In the genomic region with DNA sequence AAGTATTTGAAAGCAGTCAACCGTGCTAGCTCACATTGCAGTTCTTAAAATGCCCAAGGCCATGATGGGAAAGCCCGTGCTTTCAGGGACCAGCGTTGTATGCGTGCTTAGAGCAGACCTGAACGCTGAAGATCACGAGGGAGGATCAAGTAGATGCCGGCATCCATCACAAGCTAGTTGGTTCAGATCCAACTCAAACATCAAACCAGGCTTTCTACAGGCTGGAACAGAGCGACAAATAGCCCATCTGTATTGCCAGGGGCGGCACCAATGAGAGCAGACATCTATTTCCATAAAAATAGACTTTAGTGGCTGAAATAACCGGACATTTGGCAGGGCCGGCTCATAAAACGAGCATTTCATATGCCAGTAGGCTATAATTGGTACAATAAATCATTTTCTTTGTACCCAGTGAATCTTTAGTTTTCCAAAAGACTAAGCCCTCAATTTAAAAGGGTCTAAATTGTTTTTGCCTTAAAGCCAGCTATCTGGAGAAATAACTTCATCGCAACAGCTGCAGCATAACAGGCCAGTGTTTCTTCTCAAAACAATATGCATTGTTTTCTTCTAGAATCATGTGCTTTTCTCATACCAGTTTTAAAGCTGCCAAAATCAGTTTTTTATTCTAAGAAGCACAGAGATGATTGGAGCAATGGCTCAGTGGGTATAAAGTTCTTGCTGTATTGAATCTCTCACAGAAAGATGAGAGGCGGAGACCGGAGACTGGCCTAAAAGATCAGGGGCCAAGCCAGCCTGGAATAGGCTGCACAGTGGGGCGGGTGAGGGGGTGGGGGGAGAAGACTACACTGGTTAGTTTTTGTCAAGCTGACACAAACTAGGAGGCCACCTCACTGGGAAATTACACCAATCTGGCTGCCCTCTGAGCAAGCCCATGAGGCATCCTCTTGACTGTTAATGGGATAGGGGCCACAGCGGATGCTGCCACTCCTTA, we compare ENCODE assay signal across 8 mouse cellular contexts. TPM values are rescaled to one million over a fixed set of nuclear protein-coding genes. Genes with fewer than 3 reads are reported as not detected.
A peak's percentile ranks its signal among the peaks of the same experiment; 100 is the strongest.
DNase-seq lines count a peak whose midpoint lies in the region; ATAC-seq and TF ChIP-seq lines count a peak whose summit lies in the region.

No protein-coding gene starts in this region.

- peak overlapping the region; percentile 2; the same call in 1 of the 2 replicates for H3K27ac ChIP-seq in heart, adult 2 months
- no peak overlapping the region for H3K27ac ChIP-seq in MEL (ENCODE audit: control insufficient read depth, low read depth, low read length)
- peak overlapping the region; percentile 59; the same call in 1 of the 2 replicates for H3K27ac ChIP-seq in forebrain, embryonic 14.5 days (ENCODE audit: low read depth, low read length)
- H3K27ac ChIP-seq in midbrain, embryonic 16.5 days (ENCODE audit: low read length), result no peak overlapping the region

- H3K9me3 ChIP-seq in MEL (replicated peaks; ENCODE audit: insufficient read depth, low read length), result no peaks in the 10 kb centered on the region
- H3K9me3 ChIP-seq in forebrain, embryonic 14.5 days (replicated peaks; ENCODE audit: control insufficient read depth, low read length), result no peaks in the 10 kb centered on the region
- no peaks in the 10 kb centered on the region for H3K9me3 ChIP-seq in midbrain, embryonic 16.5 days (replicated peaks; ENCODE audit: control insufficient read depth, low read length, poor library complexity, severe bottlenecking)

- no peaks in the 10 kb centered on the region for H3K79me2 ChIP-seq in heart, adult 2 months (replicated peaks; ENCODE audit: control insufficient read depth, insufficient read depth, low read length)
- no peaks in the 10 kb centered on the region for H3K79me2 ChIP-seq in MEL (ENCODE audit: control insufficient read depth, insufficient read depth, low read length, poor library complexity)

- no peaks in the 10 kb centered on the region for H3K4me1 ChIP-seq in heart, adult 2 months (ENCODE audit: control insufficient read depth, insufficient read depth, low read length)
- no peaks in the 10 kb centered on the region for H3K4me1 ChIP-seq in MEL (ENCODE audit: control insufficient read depth in 1 of 2, insufficient read depth in 2 of 2, low read length in 2 of 2)
- no peaks in the 10 kb centered on the region for H3K4me1 ChIP-seq in forebrain, embryonic 14.5 days (ENCODE audit: control insufficient read depth, insufficient read depth, low read length)
- H3K4me1 ChIP-seq in midbrain, embryonic 16.5 days (ENCODE audit: control insufficient read depth, insufficient read depth, low read length), result no peaks in the 10 kb centered on the region

- peak overlapping the region; percentile 45 for H3K4me2 ChIP-seq in forebrain, embryonic 14.5 days (ENCODE audit: low read length)
- H3K4me2 ChIP-seq in midbrain, embryonic 16.5 days (ENCODE audit: low read length), result peak overlapping the region; percentile 57

- no peak for TF ChIP-seq CTCF in heart, adult 2 months (IDR thresholded peaks at IDR 0.05)
- no peak for TF ChIP-seq CTCF in MEL (IDR thresholded peaks at IDR 0.05 in 2 of 3, conservative IDR thresholded peaks at IDR 0.05 in 1 of 3; ENCODE audit: control insufficient read depth in 1 of 3, insufficient read depth in 1 of 3, low read depth in 2 of 3, low read length in 3 of 3, poor library complexity in 1 of 3, severe bottlenecking in 1 of 3)

- TF ChIP-seq RAD21 in MEL (IDR thresholded peaks at IDR 0.05; ENCODE audit: low read depth, low read length), result no peak

- no peak for TF ChIP-seq POLR2A in heart, adult 2 months (IDR thresholded peaks at IDR 0.05; ENCODE audit: insufficient read depth, low read depth, low read length)
- TF ChIP-seq POLR2A in MEL (IDR thresholded peaks at IDR 0.05; ENCODE audit: control insufficient read depth in 1 of 2, insufficient read depth in 1 of 2, low read depth in 1 of 2, low read length in 2 of 2, poor library complexity in 1 of 2), result no peak

- no peaks in the 10 kb centered on the region for H3K27me3 ChIP-seq in heart, adult 2 months (ENCODE audit: control insufficient read depth, insufficient read depth, low read length)
- H3K27me3 ChIP-seq in MEL (ENCODE audit: control insufficient read depth in 1 of 2, insufficient read depth in 2 of 2, low read length in 2 of 2), result no peaks in the 10 kb centered on the region
- no peaks in the 10 kb centered on the region for H3K27me3 ChIP-seq in forebrain, embryonic 14.5 days (replicated peaks; ENCODE audit: control insufficient read depth, insufficient read depth, low read length)
- no peaks in the 10 kb centered on the region for H3K27me3 ChIP-seq in midbrain, embryonic 16.5 days (ENCODE audit: control insufficient read depth, insufficient read depth, low read depth, low read length)

- H3K9ac ChIP-seq in heart, adult 2 months (ENCODE audit: low read depth, low read length), result peak overlapping the region; percentile 5; the same call in 1 of the 2 replicates
- peak overlapping the region; percentile 51 for H3K9ac ChIP-seq in MEL (ENCODE audit: control insufficient read depth, low read depth, low read length, poor library complexity, severe bottlenecking)
- peak overlapping the region; percentile 42; the same call in 1 of the 2 replicates for H3K9ac ChIP-seq in forebrain, embryonic 14.5 days (ENCODE audit: low read length)
- peak overlapping the region; percentile 22; the same call in 1 of the 2 replicates for H3K9ac ChIP-seq in midbrain, embryonic 16.5 days (ENCODE audit: low read depth, low read length)

- peak overlapping the region; percentile 36 for H3K4me3 ChIP-seq in heart, adult 2 months
- peak overlapping the region; percentile 59 to 86 for H3K4me3 ChIP-seq in MEL (ENCODE audit: control insufficient read depth in 1 of 2, insufficient read depth in 1 of 2, low read depth in 2 of 2, low read length in 2 of 2)
- peak overlapping the region; percentile 19; the same call in 1 of the 2 replicates for H3K4me3 ChIP-seq in forebrain, embryonic 14.5 days (ENCODE audit: low read depth, low read length)
- H3K4me3 ChIP-seq in midbrain, embryonic 16.5 days (ENCODE audit: low read depth, low read length), result peak overlapping the region; percentile 32

- WGBS in heart, adult 2 months, result 46% methylated on average over 17 of the region's 17 CpGs
- 14% methylated on average over 17 of the region's 17 CpGs for WGBS in forebrain, embryonic 14.5 days
- WGBS in midbrain, embryonic 16.5 days, result 32% methylated on average over 17 of the region's 17 CpGs

- DNase-seq in heart, adult 2 months, result no peak
- no peak for DNase-seq in heart, postnatal 25 days (ENCODE audit: low spot score)
- peak; percentile 75 for DNase-seq in MEL (ENCODE audit: low read depth, low spot score)
- DNase-seq in forebrain, embryonic 14.5 days (ENCODE audit: low spot score), result peak; percentile 93
- peak; percentile 77 for DNase-seq in layer of hippocampus, adult 9-11 months
- DNase-seq in gastrocnemius, postnatal 4 days (ENCODE audit: low spot score in 2 of 2), result no peak
- DNase-seq in adrenal gland, postnatal 14 days, result no peak

- H3K36me3 ChIP-seq in heart, adult 2 months (ENCODE audit: control insufficient read depth, insufficient read depth, low read length), result no peaks in the 10 kb centered on the region
- H3K36me3 ChIP-seq in MEL (ENCODE audit: control insufficient read depth in 1 of 2, insufficient read depth in 2 of 2, low read length in 2 of 2), result peaks cover 0 to 2% of the 10 kb centered on the region in 2 experiments; a peak in 1 of 4 replicates
- H3K36me3 ChIP-seq in forebrain, embryonic 14.5 days (ENCODE audit: control insufficient read depth, insufficient read depth, low read length), result no peaks in the 10 kb centered on the region
- no peaks in the 10 kb centered on the region for H3K36me3 ChIP-seq in midbrain, embryonic 16.5 days (ENCODE audit: control insufficient read depth, insufficient read depth, low read length)

- TF ChIP-seq EP300 in heart, adult 2 months (IDR thresholded peaks at IDR 0.05; ENCODE audit: insufficient read depth, low read depth, low read length), result no peak
- TF ChIP-seq EP300 in MEL (IDR thresholded peaks at IDR 0.05; ENCODE audit: low read depth in 1 of 2, low read length in 2 of 2), result no peak

- peak; percentile 94 for ATAC-seq in forebrain, embryonic 14.5 days
- ATAC-seq in midbrain, embryonic 16.5 days, result peak; percentile 77

- intact Hi-C loops in heart, adult 2 months (cut with DNase I), result no loop called here
- intact Hi-C loops in heart, postnatal 25 days (cut with DNase I), result loop anchor here (10.0 kb wide), 1 partner anchor 284 kb away; no protein-coding TSS in a partner anchor

TF ChIP-seq in MEL, 35 proteins besides CTCF, POLR2A, EP300 and RAD21:
- TF ChIP-seq GATA1 (IDR thresholded peaks at IDR 0.05; ENCODE audit: low read depth, low read length) (no peak), RCOR1 (IDR thresholded peaks at IDR 0.05; ENCODE audit: low read depth, low read length) (no peak), SMC3 (IDR thresholded peaks at IDR 0.05; ENCODE audit: low read depth, low read length) (no peak)
TF ChIP-seq in MEL: peak in this region for 0.

RNA-seq across cellular contexts. Expression of a gene that starts 14.9 kb away (rescaled TPM):
- total RNA-seq in heart, adult 2 months (2021), result 1 to 10 TPM; 4.4 to 5.0 TPM
- 2.9 and 4.3 TPM in 2 replicates for polyA plus RNA-seq in heart, adult 2 months (2012; rRNA removed)
- 1 to 10 TPM; 4.2 to 5.3 TPM for total RNA-seq in heart, postnatal 25 days (2021)
- total RNA-seq in MEL (2012; rRNA removed), result 6.9 and 7.4 TPM in 2 replicates
- polyA plus RNA-seq in MEL (2012; ENCODE audit: insufficient read depth in 1 of 2, insufficient read length in 2 of 2, low read depth in 1 of 2, low replicate concordance in 2 of 2, missing spikeins in 1 of 2), result 10 to 100 TPM in 1 of 2 experiments, not detected in 1; 14.0 TPM
- 14.7 and 19.6 TPM in 2 replicates for polyA plus RNA-seq in forebrain, embryonic 14.5 days (2014; fragmentation: Nextera tagmentation; extraction: Ambion mirVana)
- 17.5 and 18.5 TPM in 2 replicates for polyA plus RNA-seq in midbrain, embryonic 16.5 days (2015; fragmentation: Nextera tagmentation; extraction: Ambion mirVana)
- total RNA-seq in gastrocnemius, postnatal 4 days (2021), result 10 to 100 TPM; 10.7 TPM
- 86.3 and 88.5 TPM in 2 replicates for total RNA-seq in adrenal gland, postnatal 14 days (2021)

Comparison
In these comparisons a context has a peak if more than half of its experiments do, and no peak if none do; other contexts are left out.
1. DNase-seq: peak in MEL (single experiment), forebrain, embryonic 14.5 days (single experiment) and layer of hippocampus, adult 9-11 months (single experiment); none in heart, adult 2 months (0 of 2), heart, postnatal 25 days (single experiment), gastrocnemius, postnatal 4 days (0 of 2) and adrenal gland, postnatal 14 days (single experiment).
2. H3K27ac ChIP-seq: peak in heart, adult 2 months (single experiment) and forebrain, embryonic 14.5 days (single experiment); none in MEL (single experiment) and midbrain, embryonic 16.5 days (single experiment).
3. H3K4me3 ChIP-seq: peak in every context shown above with its lines; median percentile 72 in MEL; 36 in heart, adult 2 months; 32 in midbrain, embryonic 16.5 days; 19 in forebrain, embryonic 14.5 days.
4. Peak in every context shown above with its lines, with median percentiles within 50 percentile points of each other: H3K9ac ChIP-seq.